Mouse (Mus musculus): ENCODE results near the gene Ninl.

The Ninl gene

GRCm38 (mm10) chr2:151039232-151039695 is at the start of gene Ninl, which contains the start of gene Nanp:
Ninl (minus strand) TSS chr2:151039382.
Nanp (minus strand) TSS chr2:151039398.
- peak; percentile 92 to 93 for DNase-seq (ENCODE audit: low spot score in 2 of 2)

GRCm38 (mm10) chr2:151056637-151057036 is 17.5 kb upstream of the Ninl start:
- DNase-seq (ENCODE audit: low spot score in 2 of 2), result no peak

- DNase-seq (ENCODE audit: low spot score in 2 of 2), result no peak
Measured at GRCm38 (mm10) chr2:151040411-151040810, 1.2 kb upstream of the Ninl start.

- DNase-seq (ENCODE audit: low spot score in 2 of 2), result peak in 1 of 2 experiments; percentile 6
Measured at GRCm38 (mm10) chr2:151039726-151040125, 544 bp upstream of the Ninl start.

- no peak for DNase-seq (ENCODE audit: low spot score in 2 of 2)
Measured at GRCm38 (mm10) chr2:151038811-151039222, 365 bp downstream of the Ninl start.

- DNase-seq (ENCODE audit: low spot score in 2 of 2), result no peak
Measured at GRCm38 (mm10) chr2:151037876-151038552, 1.2 kb downstream of the Ninl start.

- DNase-seq (ENCODE audit: low spot score in 2 of 2), result no peak
Measured at GRCm38 (mm10) chr2:151037292-151037691, 1.9 kb downstream of the Ninl start.

- no peak for DNase-seq (ENCODE audit: low spot score in 2 of 2)
Measured at GRCm38 (mm10) chr2:151036721-151037120, 2.5 kb downstream of the Ninl start.

- DNase-seq (ENCODE audit: low spot score in 2 of 2), result no peak
Measured at GRCm38 (mm10) chr2:151034435-151034834, 4.7 kb downstream of the Ninl start.

GRCm38 (mm10) chr2:151021158-151021557 is 18.0 kb downstream of the Ninl start:
- no peak for DNase-seq (ENCODE audit: low spot score in 2 of 2)

- no peak for DNase-seq (ENCODE audit: low spot score in 2 of 2)
Measured at GRCm38 (mm10) chr2:151015316-151015715, 23.9 kb downstream of the Ninl start.

- no peak for DNase-seq (ENCODE audit: low spot score in 2 of 2)
Measured at GRCm38 (mm10) chr2:151011273-151011672, 27.9 kb downstream of the Ninl start.

GRCm38 (mm10) chr2:151009515-151010085 is 29.6 kb downstream of the Ninl start:
- DNase-seq (ENCODE audit: low spot score in 2 of 2), result no peak

- DNase-seq (ENCODE audit: low spot score in 2 of 2), result no peak
Measured at GRCm38 (mm10) chr2:151008939-151009509, 30.2 kb downstream of the Ninl start.

GRCm38 (mm10) chr2:151008517-151008932 is 30.7 kb downstream of the Ninl start:
- DNase-seq (ENCODE audit: low spot score in 2 of 2), result no peak

- no peak for DNase-seq (ENCODE audit: low spot score in 2 of 2)
Measured at GRCm38 (mm10) chr2:151008006-151008405, 31.2 kb downstream of the Ninl start.

- DNase-seq (ENCODE audit: low spot score in 2 of 2), result no peak
Measured at GRCm38 (mm10) chr2:151006281-151006945, 32.8 kb downstream of the Ninl start.

- DNase-seq (ENCODE audit: low spot score in 2 of 2), result no peak
Measured at GRCm38 (mm10) chr2:151004390-151004789, 34.8 kb downstream of the Ninl start.

GRCm38 (mm10) chr2:151003796-151004195 is 35.4 kb downstream of the Ninl start:
- no peak for DNase-seq (ENCODE audit: low spot score in 2 of 2)

- no peak for DNase-seq (ENCODE audit: low spot score in 2 of 2)
Measured at GRCm38 (mm10) chr2:151001619-151002175, 37.5 kb downstream of the Ninl start.

- peak in 1 of 2 experiments; percentile 13 for DNase-seq (ENCODE audit: low spot score in 2 of 2)
Measured at GRCm38 (mm10) chr2:151000402-151001178, 38.6 kb downstream of the Ninl start.
